Mouse (Mus musculus) embryonic fibroblast, embryonic 13.5 days (primary cell): Measurements from ENCODE around the gene Klk1.
A peak's percentile ranks its signal among the peaks of the same experiment; 100 is the strongest.

ENCODE experiments used
- CTCF ChIP-seq: IDR thresholded peaks from 2 replicates; pipeline ENCODE4 v1.5.1; 2011; ENCODE audit warnings: mild to moderate bottlenecking, control low read depth, low read length, moderate library complexity, borderline replicate concordance; ENCODE audit not compliant: insufficient read depth
- POLR2A ChIP-seq: IDR thresholded peaks from 2 replicates; pipeline ENCODE4 v1.6.1; 2011; ENCODE audit warnings: low read depth, mild to moderate bottlenecking, control low read depth, low read length, moderate library complexity

GRCm38 (mm10) chr7:44246055-44246983 lies 21.2 kb downstream of the Klk1 start, which contains the start of the genes 1700028J19Rik and 2410002F23Rik:
- TF ChIP-seq POLR2A, result peak; percentile 100
- TF ChIP-seq CTCF, result no peak
